Mouse (Mus musculus) embryonic stem cell, embryonic (primary cell): ENCODE measurements at regions not wholly inside any gene's neighbourhood (a gene's known extent, or its start where the extent isn't known, plus 50 kb on each side); places are given as distances from the start of the nearest gene placed in this dataset.

Experiments
- CTCF ChIA-PET, 4 experiments: fragments of 300-600 bp in 2 of 4; fragments of 350-600 bp in 2 of 4; sonication (Branson Sonifier 250); formaldehyde crosslinking; loops; one replicate each; lab custom pipeline; 2022; ENCODE audit warnings: inconsistent platforms in 2 of 4; lab: Charles Lee
- POLR2A ChIA-PET, 4 experiments: fragments of 300-600 bp in 2 of 4; fragments of 350-600 bp in 2 of 4; sonication (Branson Sonifier 250); formaldehyde crosslinking; loops; one replicate each; lab custom pipeline; 2022; ENCODE audit warnings: antibody characterized with exemption in 4 of 4, inconsistent platforms in 1 of 4; lab: Charles Lee

DNA sequence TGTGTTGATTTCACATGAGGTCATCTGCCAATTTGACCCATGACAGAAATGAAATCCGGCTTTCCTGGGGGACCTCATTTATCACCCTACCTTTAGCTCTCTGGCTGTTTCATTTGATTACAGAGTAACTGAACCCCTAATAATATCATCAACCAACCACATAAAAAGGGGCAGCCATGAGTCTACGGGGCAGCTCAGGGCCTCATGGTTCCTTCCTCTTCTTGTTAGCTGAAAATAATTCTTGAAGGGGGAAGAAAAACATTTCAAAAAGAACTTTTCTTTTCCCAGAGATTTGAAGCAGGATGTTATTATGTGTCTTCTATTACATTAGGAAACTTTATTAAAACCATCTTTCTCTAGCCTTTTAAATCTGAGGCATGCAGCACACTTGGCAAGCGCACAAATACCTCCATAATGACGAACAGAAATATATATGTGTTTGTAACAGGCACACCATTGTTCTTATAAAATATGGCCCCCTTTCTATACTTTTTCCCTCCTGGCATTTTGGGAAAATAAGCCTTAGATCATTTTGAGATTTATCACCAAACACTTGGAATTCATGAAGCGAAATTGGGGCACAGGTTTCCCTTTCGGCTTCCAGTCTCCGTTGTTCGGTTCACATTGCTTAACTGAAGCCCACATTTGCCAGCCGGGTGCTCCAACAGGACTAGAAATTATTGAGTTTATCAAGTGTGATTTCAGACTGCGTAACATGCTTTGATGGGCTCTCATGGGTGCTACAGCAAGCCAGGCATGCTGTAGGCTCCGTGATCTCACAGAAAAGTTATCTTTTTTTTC, 90.7 kb upstream of the Irs2 start:
- ChIA-PET POLR2A (interaction anchor here in 1 of 4 experiments (0.7 kb wide), 2 partner anchors 92 to 93 kb away, joined by 3 read pairs; no protein-coding TSS in a partner anchor), CTCF (interaction anchor here in 2 of 4 experiments (0.6 kb wide), 2 partner anchors 99 to 240 kb away, joined by 3 read pairs; no protein-coding TSS in a partner anchor)

DNA sequence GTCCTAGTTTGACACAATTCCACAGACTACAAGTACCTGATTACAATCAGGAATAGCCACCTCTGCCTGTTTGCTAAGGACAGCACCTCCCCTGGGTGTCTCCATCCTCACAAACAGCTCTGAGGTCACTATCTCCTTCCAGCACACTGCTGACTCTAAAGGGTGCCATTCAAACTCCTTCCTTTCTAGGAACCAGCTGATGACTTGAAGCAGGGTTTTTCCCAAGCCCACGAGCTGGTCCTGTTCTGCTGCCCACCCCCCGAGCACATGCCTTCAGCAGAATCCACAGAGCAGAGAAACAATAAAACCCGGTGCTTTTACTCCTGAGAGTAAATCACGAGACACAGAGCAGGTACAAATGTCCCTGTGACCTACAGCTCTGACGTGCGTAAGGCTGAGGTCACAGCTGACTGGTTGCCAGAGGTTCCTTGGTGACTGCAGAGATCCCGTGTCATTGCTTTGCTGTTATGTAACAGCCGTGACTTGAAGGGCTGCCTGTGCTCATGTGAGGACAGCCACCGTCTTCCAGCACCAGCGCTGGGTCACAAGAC, 90.0 kb upstream of the Irs2 start:
- CTCF ChIA-PET: interaction anchor here in 1 of 4 experiments (0.6 kb wide), 1 partner anchor 240 kb away, joined by 3 read pairs; no protein-coding TSS in a partner anchor

DNA sequence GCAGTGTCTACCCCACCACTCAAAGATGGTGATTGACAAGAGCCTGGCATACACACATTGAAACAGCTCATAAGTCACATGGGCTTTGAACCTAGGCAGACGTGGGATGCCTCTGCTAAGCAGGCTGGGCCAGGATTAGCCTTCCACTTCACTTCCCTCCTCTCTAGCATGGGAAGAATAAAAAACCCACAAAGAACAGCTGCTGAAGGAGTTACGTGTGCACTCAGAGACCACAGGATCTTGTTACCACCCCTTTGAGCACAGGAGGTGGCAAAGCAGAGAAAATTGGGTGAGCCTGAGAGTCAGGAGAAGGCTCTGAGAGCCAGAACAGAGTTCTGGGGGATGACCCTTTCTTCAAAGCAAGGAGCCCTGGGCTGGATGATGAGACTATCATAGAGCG, 89.6 kb upstream of the Irs2 start:
- ChIA-PET CTCF (no interaction called here), POLR2A (interaction anchor here in 1 of 4 experiments (0.7 kb wide), 1 partner anchor 92 kb away, joined by 3 read pairs; no protein-coding TSS in a partner anchor)

More for the DNA sequence above, 90.0 kb upstream of the Irs2 start:
- POLR2A ChIA-PET: interaction anchor here in 1 of 4 experiments (0.7 kb wide), 2 partner anchors 91 to 92 kb away, joined by 3 read pairs; no protein-coding TSS in a partner anchor

DNA sequence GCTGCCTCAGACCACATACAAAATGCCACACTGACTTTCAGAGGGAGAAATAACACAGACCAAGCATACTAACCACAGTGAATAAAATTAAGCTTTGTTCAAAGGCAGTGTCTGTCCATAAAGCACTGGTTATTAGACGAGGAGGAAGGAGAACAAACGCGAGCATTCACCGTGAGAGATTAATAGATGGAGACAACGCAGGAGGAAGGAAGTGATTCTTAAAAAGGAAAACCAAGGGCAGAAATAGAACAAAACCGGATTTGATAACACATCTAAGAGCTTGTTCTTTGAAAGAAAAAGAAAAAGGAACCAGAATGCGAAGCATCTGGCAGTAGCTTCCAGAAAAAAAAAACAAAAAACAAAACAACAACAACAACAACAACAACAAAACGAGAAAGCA, 86.3 kb upstream of the Irs2 start:
- CTCF ChIA-PET: no interaction called here
- POLR2A ChIA-PET: no interaction called here

DNA sequence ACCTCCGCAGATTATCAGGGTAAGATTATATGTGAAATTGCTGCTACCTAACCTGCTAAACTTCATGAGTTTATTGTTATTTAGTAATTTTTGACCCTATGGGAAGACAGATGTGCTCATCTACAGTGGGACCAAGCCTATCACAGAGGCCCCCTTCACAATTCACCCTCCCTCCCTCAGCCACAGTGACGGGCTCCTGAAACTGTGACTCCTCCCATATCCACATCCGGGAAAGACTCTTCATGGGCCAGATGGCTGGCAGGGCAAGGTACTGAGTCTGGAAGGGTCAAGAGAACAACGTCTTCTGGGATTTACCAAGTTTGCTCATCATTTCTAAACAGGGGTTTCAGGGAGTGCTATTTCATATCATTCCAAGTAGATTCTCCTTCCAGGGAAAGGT, 84.1 kb upstream of the Irs2 start:
- POLR2A ChIA-PET: interaction anchor here in 2 of 4 experiments (0.5 to 0.9 kb wide), 2 partner anchors 168 to 387 kb away, joined by 4 to 6 read pairs; no protein-coding TSS in a partner anchor
- CTCF ChIA-PET: interaction anchor here in 1 of 4 experiments (0.9 kb wide), 1 partner anchor 135 kb away, joined by 3 read pairs; no protein-coding TSS in a partner anchor

DNA sequence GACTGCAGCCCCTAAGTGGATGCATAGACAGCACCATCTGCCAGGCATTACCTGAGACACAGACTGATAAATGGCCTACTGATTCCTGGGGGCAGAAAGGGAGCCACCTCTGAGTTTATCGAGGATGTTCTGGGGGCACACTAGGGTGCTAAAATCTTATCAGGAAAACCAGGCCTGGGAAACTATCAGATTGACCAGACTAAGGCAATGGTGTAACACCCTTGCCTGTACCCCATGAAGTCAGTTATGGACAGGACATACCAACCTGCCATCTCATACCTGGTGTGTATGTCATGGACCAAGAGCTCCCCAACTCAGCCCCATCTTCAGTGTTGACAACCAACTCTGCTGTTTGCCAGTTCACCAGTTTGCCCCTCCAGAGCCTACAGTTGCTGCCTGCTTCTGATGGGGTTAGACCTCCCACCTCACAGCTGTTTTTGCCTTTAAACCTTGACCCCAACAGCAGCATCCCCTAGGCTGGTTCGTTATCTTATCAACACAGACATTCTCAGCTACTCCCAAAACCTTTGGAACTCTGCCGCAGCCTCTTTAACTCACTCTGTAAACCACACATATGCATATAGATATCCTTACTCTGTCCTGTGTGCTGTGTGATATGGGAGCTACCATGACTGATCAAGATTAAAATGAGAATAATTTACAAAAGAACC, 83.6 kb upstream of the Irs2 start:
- ChIA-PET POLR2A (interaction anchor here in 1 of 4 experiments (0.5 kb wide), 1 partner anchor 386 kb away, joined by 6 read pairs; no protein-coding TSS in a partner anchor), CTCF (interaction anchor here in 1 of 4 experiments (0.6 to 0.9 kb wide), 2 partner anchors 136 to 1663 kb away, joined by 3 read pairs; no protein-coding TSS in a partner anchor)

DNA sequence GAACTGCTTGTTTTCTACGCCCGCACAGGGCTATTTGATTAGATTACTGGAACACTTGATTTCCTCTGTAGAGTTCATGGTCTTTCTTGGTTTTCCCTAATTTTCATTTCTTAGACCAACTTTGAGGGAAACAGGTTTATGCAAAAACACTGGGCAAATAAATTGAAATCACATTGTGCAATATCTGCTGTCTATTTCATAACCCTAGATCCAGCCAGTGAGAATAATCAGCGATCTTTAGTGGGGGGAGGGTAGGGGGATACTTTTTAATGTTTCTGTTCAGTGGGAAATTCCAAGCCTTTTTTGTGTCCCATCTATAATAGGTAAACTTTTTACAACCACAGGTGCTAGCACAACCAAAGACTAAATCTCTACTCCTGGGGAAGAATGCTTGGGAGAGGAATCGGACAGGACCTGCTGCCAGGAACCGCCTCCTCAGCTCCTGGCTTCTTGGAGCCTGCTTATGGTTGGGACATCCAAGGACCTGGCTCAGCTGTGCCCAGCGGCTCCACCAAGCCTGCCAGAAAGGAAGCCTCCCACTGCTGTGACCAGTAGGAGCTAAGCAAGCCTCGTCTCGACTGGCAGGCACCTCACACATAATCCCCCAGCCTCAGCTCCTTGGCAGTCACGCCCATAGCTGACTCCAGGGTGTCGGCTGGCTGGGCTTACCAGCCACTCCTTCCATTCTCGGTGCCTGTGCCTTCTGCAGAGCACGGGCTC, 80.8 kb upstream of the Irs2 start:
- CTCF ChIA-PET: no interaction called here
- POLR2A ChIA-PET: no interaction called here

DNA sequence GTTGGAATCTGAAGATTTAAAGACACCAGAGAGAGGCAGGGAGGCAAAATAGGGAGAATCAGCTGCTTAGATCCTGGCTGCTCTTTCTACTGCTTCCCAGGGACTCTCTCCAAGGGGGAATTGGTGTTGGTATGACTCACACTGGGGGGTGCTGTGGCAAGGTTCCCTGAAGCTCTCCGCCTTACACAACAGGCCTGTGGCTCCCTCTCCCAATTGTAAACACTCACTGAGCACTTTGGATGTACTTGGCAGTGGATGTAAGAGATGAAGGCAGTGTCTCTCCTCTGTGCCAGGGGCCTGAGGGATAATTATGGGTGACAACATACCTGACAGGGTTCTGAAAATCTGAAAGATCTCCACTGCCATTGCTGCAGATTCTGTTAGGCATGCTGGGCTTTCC, 77.0 kb upstream of the Irs2 start:
- CTCF ChIA-PET: no interaction called here
- POLR2A ChIA-PET: no interaction called here

DNA sequence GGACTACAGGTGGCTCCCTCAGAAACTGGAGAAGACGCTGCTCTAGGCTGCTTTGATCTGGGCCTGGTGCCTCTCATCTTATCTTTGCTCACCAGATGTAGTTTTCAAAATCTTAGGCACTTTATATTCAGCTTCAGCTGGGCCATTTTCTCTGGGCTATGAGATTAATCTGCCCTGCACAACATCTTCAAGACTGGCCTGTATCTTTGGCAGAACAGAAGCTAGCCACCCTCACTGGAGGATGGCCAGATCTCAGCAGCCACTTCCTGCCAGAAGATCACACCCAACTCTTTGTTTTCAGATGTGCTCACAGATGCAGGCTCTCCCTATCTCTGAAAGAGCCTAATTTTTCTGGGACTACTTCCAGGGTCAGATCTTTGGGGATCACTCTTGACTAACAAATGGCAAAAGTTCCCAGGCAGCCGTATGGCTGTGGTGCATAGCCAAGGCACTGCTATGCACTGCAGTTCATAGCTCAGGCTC, 75.8 kb upstream of the Irs2 start:
- ChIA-PET CTCF (no interaction called here), POLR2A (interaction anchor here in 1 of 4 experiments (0.6 kb wide), 1 partner anchor 136 kb away, joined by 3 read pairs; no protein-coding TSS in a partner anchor)

DNA sequence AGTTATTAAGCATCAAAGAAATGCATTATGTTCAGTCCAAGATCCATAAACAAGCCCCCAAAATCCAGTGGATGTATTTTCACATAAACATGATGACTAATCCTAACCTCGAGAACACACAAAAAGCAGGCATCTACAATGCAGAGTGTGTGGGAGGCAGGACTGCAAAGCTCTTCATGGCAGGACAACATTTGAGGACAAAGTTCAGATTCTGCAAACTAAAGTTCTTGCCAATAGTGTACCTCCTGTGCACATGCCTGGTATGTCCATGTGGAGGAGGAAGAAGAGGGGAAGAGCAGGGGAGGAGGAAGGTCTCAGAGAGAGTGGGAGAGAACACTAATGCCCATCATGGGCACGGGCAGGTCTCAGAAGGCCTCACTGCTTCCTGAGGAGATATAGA, 72.6 kb upstream of the Irs2 start:
- CTCF ChIA-PET: no interaction called here
- POLR2A ChIA-PET: no interaction called here

DNA sequence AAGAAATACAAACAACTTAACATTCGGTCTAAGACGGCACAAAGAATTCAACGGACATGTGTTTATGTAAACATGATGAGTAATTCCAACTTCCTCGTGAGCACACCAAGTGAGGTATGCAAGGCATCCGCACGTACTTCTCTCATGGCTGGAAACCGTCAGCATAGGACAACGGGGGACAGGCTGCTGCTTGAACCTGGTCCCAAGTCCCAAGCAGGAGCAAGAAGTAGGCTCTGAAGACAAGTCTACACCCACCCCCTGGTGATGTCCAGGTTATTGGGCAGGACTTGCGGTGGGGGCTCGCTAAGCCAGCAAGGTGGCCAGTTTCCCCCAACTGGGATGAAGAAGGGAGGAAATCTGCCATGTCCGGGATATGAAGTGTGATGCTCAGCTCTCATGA, 71.5 kb upstream of the Irs2 start:
- CTCF ChIA-PET: no interaction called here
- POLR2A ChIA-PET: no interaction called here

DNA sequence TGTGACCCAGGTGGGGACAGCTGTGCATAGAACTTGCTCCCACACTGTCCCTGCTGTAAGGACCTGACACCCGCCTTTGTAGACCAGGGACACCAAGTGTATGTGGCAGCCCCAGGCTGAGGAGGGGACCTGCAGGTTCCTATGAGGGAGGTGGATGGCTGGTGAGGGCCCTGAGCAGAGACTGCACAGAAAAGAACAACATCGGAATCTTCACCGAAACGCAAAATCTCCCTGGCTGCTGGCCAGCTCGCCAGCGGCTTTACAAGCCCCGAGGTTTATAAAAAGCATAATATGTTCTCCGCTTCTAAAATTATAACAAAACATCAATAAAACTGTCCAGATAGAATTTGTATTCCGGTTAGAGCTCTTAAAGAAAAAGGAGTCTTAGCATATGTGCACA, 68.9 kb upstream of the Irs2 start:
- POLR2A ChIA-PET: no interaction called here

DNA sequence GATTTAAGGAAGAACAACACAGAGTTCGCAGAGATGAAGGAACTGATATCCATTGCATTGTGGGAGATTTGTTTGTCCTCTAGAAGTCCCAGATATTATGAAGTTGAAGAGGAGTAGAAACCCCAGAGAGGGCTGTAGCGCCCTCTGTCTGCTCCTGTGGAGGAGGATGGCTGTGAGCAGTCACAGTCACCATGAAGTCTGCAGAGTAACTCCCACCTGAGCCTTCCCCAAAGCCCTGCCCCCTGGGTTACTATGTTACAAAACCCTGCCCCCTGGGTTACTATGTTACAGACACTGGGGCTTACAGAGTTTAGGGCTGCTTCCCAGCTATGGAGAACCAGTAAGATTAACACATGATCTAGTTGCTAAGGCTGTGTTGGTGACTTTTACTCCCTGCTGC, 62.9 kb upstream of the Irs2 start:
- CTCF ChIA-PET: no interaction called here
- POLR2A ChIA-PET: no interaction called here

More for the DNA sequence above, 68.9 kb upstream of the Irs2 start:
- CTCF ChIA-PET: no interaction called here

DNA sequence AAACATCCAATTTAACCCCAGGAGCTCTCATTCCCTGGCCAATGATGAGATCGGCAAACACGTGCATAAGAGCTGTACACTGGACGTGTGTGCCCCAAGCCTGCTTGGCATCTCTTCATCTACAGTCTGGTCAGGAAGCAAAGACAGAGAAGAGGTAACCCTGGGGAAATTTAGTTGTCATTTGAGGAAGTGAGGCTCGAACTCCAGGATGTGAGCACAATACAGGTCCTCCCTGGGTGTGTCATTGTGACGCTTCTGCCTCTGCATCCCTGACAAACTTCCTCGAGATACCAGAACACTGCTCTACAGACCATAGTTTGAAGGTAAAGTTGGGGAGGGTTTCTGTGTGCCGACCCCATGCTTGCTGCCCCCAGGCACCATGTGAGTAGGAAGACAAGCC, 59.2 kb upstream of the Irs2 start:
- CTCF ChIA-PET: no interaction called here
- POLR2A ChIA-PET: no interaction called here

DNA sequence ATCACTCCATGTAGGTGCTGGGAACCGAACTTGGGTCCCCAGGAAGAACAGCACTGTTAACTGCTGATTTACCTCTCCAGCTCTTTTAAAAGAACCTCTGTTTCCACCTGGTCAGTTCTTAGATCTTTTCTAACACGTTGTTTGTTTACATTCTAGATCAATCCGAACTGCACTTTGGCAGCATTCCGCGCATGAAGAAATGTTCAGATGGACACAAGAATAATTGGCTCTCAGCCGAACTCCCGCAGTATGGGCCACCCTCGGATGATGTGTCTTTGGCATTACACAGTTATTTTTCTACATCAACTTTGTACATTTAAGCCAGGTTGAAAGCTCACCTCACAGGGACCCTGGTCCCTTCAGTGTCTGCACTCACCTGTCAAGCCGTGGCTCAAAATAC, 57.7 kb upstream of the Irs2 start:
- CTCF ChIA-PET: no interaction called here

DNA sequence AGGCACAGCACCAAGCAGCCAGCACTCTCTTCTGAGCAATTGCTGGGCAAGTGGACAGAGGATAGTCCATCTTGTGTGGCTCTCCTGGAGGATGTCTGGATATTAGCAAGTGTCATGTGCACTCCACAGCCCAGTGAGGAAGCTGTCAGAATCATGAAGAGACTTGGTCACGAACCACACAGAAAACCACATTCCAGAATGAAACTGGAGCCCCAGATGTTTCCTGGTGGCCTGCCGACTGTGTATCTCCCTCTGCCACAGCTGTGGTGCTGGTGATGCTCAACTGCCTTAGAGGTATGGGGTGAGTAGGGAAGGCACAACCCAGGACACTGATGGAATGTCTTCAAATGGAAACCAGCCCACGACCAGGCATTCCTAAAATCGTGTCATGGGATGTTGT, 57.0 kb upstream of the Irs2 start:
- CTCF ChIA-PET: no interaction called here
- POLR2A ChIA-PET: no interaction called here

More for the DNA sequence above, 57.7 kb upstream of the Irs2 start:
- POLR2A ChIA-PET: no interaction called here

DNA sequence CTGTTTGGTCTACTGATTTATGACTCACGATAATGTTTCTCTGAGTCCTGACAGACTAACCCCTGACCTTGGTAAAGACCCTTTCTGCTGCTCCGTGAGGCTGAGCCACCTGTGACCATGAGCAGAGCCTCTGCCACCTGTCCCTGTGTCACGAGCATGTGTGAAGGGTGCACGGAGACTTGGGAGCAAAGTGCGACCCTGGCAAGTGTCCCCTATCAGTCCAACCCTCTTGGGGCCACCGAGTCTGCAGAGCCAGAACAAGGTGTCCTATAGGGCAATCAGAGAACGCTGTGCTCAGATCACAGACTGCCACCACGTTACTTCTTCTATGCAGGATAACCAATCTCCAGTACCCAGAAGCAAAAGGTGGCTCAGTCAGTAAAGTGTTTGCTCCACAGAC, 54.8 kb upstream of the Irs2 start:
- ChIA-PET POLR2A (no interaction called here), CTCF (no interaction called here)

DNA sequence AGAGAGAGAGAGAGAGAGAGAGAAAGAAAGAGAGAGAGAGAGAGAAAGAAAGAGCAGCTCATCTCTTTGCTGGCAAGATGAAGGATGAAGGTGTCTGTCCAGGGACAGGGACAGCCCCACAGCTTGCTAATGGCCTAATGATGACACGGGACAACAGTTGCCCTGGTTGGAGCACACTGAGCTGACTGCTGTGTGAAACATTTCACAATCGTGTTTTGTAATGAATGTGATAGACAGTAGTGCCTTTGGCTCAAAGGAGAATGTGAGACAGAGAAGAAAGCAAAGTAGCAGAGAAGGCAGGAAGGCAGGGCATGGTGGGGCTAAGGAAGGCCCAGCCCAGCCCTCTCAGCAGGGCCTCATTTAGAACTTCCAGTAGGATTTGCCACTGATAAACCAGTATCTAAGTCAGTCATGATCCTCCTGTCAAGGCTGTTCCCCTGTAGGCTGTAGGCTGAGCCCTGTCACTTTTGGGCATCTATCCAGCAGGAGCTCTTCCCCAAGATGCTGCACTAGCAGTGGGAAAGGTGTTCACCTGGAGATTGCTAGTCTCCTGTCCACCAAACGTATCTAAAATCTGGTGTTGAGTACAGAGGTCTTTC, 54.2 kb upstream of the Irs2 start:
- CTCF ChIA-PET: no interaction called here
- POLR2A ChIA-PET: no interaction called here

DNA sequence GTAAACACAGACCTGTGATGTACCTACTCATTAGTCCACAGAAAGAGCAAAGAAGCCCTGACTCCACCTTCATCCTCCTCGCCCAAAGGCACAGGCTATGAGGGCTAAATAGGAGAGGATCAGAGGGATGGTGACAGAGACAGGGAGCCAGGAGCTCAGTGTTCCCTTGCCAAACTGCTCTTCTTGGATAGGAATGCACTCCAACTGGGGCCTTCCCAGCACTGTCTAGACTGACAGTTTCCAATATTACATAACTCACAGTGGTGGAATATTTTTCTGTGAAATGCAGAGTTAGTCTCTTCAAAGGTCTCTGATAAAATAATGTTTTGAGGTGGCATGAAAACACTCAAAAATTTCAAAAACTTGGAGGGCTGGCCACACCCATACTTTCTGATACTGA, 53.5 kb upstream of the Irs2 start:
- ChIA-PET CTCF (no interaction called here), POLR2A (no interaction called here)
